9 mouse cellular contexts compared by ENCODE assay signal in the genomic region with DNA sequence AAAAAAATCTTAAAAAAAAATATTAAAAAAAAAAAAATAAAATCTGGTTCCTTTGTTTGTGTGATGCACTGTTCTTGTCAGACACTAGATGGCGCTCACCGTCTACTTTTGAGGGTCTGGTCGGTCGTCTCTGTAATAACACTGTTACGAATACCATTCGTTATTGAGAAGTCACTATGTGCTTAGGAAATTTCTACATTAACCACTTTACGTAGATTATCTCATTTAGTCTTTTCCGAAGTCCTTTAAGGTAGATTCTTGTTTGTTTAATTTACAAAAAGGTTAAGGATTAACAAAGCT. TPM values are rescaled to one million over a fixed set of nuclear protein-coding genes. Genes with fewer than 3 reads are reported as not detected.
A peak's percentile ranks its signal among the peaks of the same experiment; 100 is the strongest.
DNase-seq lines count a peak whose midpoint lies in the region; ATAC-seq lines count a peak whose summit lies in the region.
"Had no signal": no experiment of that assay in that cellular context is flagged by ENCODE, and none has a peak within 500 bp of the region (broad histone marks: within the 10 kb centered on the region; RNA-seq: fewer than 3 reads in every experiment).

No protein-coding gene starts in this region.

- no peak for ATAC-seq in embryonic facial prominence, embryonic 14.5 days (ENCODE audit: low read depth)
- ATAC-seq in midbrain, embryonic 12.5 days (ENCODE audit: low FRiP score, low read depth): peak; percentile 50; the same call in 1 of the 2 replicates

- intact Hi-C loops in gastrocnemius, postnatal 36 days (cut with DNase I): no loop called here

- H3K27me3 ChIP-seq in embryonic facial prominence, embryonic 14.5 days (replicated peaks; ENCODE audit: control insufficient read depth, insufficient read depth, low read length): no peaks in the 10 kb centered on the region
- peaks cover 5% of the 10 kb centered on the region for H3K27me3 ChIP-seq in midbrain, embryonic 12.5 days

- 8% methylated on average over 8 of the region's 8 CpGs for WGBS in embryonic facial prominence, embryonic 14.5 days
- WGBS in midbrain, embryonic 12.5 days: 13% methylated on average over 8 of the region's 8 CpGs

- H3K4me3 ChIP-seq in embryonic facial prominence, embryonic 14.5 days (ENCODE audit: low read depth, low read length): no peak overlapping the region
- H3K4me3 ChIP-seq in midbrain, embryonic 12.5 days: no peak overlapping the region
- H3K4me3 ChIP-seq: limb, embryonic 15.5 days had no signal

- peak overlapping the region; percentile 38; the same call in 1 of the 2 replicates for H3K4me2 ChIP-seq in embryonic facial prominence, embryonic 14.5 days (ENCODE audit: low read depth, low read length)
- no peak overlapping the region for H3K4me2 ChIP-seq in midbrain, embryonic 12.5 days (replicated peaks)
- H3K4me2 ChIP-seq: limb, embryonic 15.5 days had no signal

- H3K4me1 ChIP-seq in embryonic facial prominence, embryonic 14.5 days (ENCODE audit: control insufficient read depth, insufficient read depth, low read length): no peaks in the 10 kb centered on the region
- no peaks in the 10 kb centered on the region for H3K4me1 ChIP-seq in midbrain, embryonic 12.5 days
- H3K4me1 ChIP-seq: limb, embryonic 15.5 days had no signal

- H3K27ac ChIP-seq in embryonic facial prominence, embryonic 14.5 days (replicated peaks; ENCODE audit: low read depth, low read length): no peak overlapping the region
- no peak overlapping the region for H3K27ac ChIP-seq in midbrain, embryonic 12.5 days (replicated peaks)
- H3K27ac ChIP-seq: limb, embryonic 15.5 days had no signal

- no peaks in the 10 kb centered on the region for H3K9me3 ChIP-seq in embryonic facial prominence, embryonic 14.5 days (ENCODE audit: control insufficient read depth, low read length)
- no peaks in the 10 kb centered on the region for H3K9me3 ChIP-seq in midbrain, embryonic 12.5 days
- H3K9me3 ChIP-seq: limb, embryonic 15.5 days had no signal

- no peaks in the 10 kb centered on the region for H3K36me3 ChIP-seq in embryonic facial prominence, embryonic 14.5 days (ENCODE audit: control insufficient read depth, insufficient read depth, low read length)
- no peaks in the 10 kb centered on the region for H3K36me3 ChIP-seq in midbrain, embryonic 12.5 days
- H3K36me3 ChIP-seq: limb, embryonic 15.5 days had no signal

- no peak overlapping the region for H3K9ac ChIP-seq in embryonic facial prominence, embryonic 14.5 days (ENCODE audit: low read depth, low read length)
- H3K9ac ChIP-seq in midbrain, embryonic 12.5 days (replicated peaks): no peak overlapping the region
- H3K9ac ChIP-seq: limb, embryonic 15.5 days had no signal

- DNase-seq in gastrocnemius, adult 18-20 months (ENCODE audit: low spot score): peak; percentile 31
- DNase-seq in gastrocnemius, postnatal 36 days: no peak
- peak; percentile 68 for DNase-seq in 416B (ENCODE audit: low read depth)
- DNase-seq in adrenal gland, postnatal 14 days: peak; percentile 60
- DNase-seq in embryonic facial prominence, embryonic 14.5 days (ENCODE audit: low spot score): peak; percentile 71
- peak; percentile 22 for DNase-seq in kidney, adult 9 months
- DNase-seq in frontal cortex, postnatal 14 days (ENCODE audit: low spot score in 2 of 2): no peak

RNA-seq across cellular contexts. Expression of a gene that starts 27.9 kb away (rescaled TPM):
- 10 to 100 TPM; 16.6 to 19.8 TPM for total RNA-seq in gastrocnemius, adult 18-20 months (2021)
- 10 to 100 TPM; 15.3 to 17.4 TPM for total RNA-seq in gastrocnemius, postnatal 36 days (2021)
- total RNA-seq in adrenal gland, postnatal 14 days (2021): 74.6 and 75.3 TPM in 2 replicates
- polyA plus RNA-seq in embryonic facial prominence, embryonic 14.5 days (2014; fragmentation: Nextera tagmentation; extraction: Ambion mirVana): 139 and 150 TPM in 2 replicates
- 188 and 201 TPM in 2 replicates for polyA plus RNA-seq in midbrain, embryonic 12.5 days (2016; fragmentation: Nextera tagmentation; extraction: Ambion mirVana)

RNA-seq across cellular contexts. Expression of a gene that starts 59.4 kb away (rescaled TPM):
- 10 to 100 TPM; 21.0 to 21.8 TPM for total RNA-seq in gastrocnemius, adult 18-20 months (2021)
- total RNA-seq in gastrocnemius, postnatal 36 days (2021): 10 to 100 TPM; 17.7 to 20.1 TPM
- 32.2 and 33.2 TPM in 2 replicates for total RNA-seq in adrenal gland, postnatal 14 days (2021)
- polyA plus RNA-seq in embryonic facial prominence, embryonic 14.5 days (2014; fragmentation: Nextera tagmentation; extraction: Ambion mirVana): 16.9 and 17.8 TPM in 2 replicates
- polyA plus RNA-seq in midbrain, embryonic 12.5 days (2016; fragmentation: Nextera tagmentation; extraction: Ambion mirVana): 17.4 and 20.0 TPM in 2 replicates

Comparison
In these comparisons a context has a peak if more than half of its experiments do, and no peak if none do; other contexts are left out.
1. DNase-seq: peak in gastrocnemius, adult 18-20 months (single experiment), 416B (single experiment), adrenal gland, postnatal 14 days (single experiment), embryonic facial prominence, embryonic 14.5 days (single experiment) and kidney, adult 9 months (single experiment); none in gastrocnemius, postnatal 36 days (0 of 2) and frontal cortex, postnatal 14 days (0 of 2).